Mouse (Mus musculus) embryonic facial prominence, embryonic 14.5 days (tissue): ENCODE data around the gene Fut4. TPM values are rescaled to one million over a fixed set of nuclear protein-coding genes. Genes with fewer than 3 reads are reported as not detected.

Source experiments
- polyA plus RNA-seq: library from polyadenylated mRNA; unstranded; fragments of >200 nt; fragmentation: Nextera tagmentation; extraction: Ambion mirVana; gene quantifications from 2 replicates; pipeline ENCODE4 v1.2.1, GENCODE M21; 2014

Gene Fut4
- polyA plus RNA-seq, 1 experiment from 2014 or later, result 1.9 TPM

Other genes starting within 250 kb of the Fut4 start
- 48.4 and 49.1 TPM in 2 replicates for gene Amotl1, start 107.3 kb downstream of the Fut4 start, polyA plus RNA-seq
- 0.21 and 0.47 TPM in 2 replicates for gene Piwil4, start 11.7 kb downstream of the Fut4 start, polyA plus RNA-seq
- gene 1700012B09Rik, start 18.6 kb upstream of the Fut4 start, polyA plus RNA-seq, result 0.64 and 5.8 TPM in 2 replicates
- 19.9 and 20.8 TPM in 2 replicates for gene Mre11a, start 32.3 kb upstream of the Fut4 start, polyA plus RNA-seq
- gene Ankrd49, start 32.5 kb upstream of the Fut4 start, polyA plus RNA-seq, result 42.3 and 45.9 TPM in 2 replicates
- 3.2 and 4.4 TPM in 2 replicates for gene Gpr83, start 107.8 kb upstream of the Fut4 start, polyA plus RNA-seq
- 0.26 and 0.51 TPM in 2 replicates for gene Izumo1r, start 151.6 kb upstream of the Fut4 start, polyA plus RNA-seq